Mouse (Mus musculus): ENCODE results near the gene Ndufa11.

The Ndufa11 gene

GRCm38 (mm10) chr17:56715914-56716654, 1.5 kb upstream of the Ndufa11 start:
- DNase-seq (ENCODE audit: extremely low read depth, low read depth, low spot score), result no peak

DNA sequence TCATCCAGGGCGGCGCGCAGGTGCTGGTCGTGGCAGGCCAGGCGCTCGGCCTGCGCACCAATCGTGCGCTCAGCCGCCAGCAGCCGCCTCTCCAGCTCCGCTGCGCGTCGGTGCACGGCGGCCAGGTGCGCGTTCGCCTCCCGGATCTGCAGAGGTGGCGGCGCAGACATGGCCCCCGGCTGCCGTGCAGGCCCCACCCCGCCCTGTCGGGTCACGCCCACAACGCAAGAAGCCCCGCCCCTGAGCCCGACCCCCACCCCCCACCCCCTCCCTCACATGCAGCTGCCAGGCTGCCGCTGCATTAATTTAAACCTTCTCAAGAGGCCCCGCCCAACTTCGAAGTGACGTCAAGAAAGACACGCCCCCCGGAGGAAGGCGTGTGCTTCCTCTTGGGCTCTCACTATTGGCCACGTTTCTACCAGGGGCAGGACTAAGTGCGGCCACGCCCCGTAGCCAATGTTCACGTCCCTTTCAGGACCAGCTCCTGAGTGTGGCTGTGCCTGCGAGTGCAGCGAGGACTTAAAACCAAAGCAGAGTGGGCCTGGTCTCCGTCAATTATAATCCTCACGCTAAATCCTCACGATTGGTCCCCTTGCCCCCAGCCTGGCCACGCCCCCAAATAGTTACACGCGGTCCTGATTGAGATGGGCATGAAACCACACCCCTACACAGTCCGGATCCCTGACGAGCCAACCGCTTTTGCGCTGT, 758 bp upstream of the Ndufa11 start:
- DNase-seq (ENCODE audit: extremely low read depth, low read depth, low spot score), result peak; percentile 81

DNA sequence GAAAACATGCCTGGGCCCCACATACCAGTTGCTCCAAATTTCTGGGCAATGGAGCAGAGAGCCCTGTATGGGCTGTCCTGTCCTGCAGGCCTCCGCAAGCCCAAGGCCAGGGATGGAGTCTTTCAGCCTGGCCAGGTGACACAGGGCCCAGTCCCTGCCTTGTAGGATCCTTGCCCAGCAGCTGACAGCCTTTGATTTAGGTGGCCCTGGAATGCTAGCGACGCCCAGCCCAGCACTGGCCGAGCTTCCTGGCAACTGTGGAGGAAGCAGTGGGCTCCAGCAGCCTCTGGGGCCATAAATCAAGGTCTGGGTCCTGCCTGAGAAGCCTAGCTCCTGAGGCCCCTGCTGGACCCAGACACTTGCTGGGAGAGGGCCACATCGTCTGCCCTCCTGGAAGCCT, 4.9 kb downstream of the Ndufa11 start:
- DNase-seq (ENCODE audit: extremely low read depth, low read depth, low spot score), result no peak

DNA sequence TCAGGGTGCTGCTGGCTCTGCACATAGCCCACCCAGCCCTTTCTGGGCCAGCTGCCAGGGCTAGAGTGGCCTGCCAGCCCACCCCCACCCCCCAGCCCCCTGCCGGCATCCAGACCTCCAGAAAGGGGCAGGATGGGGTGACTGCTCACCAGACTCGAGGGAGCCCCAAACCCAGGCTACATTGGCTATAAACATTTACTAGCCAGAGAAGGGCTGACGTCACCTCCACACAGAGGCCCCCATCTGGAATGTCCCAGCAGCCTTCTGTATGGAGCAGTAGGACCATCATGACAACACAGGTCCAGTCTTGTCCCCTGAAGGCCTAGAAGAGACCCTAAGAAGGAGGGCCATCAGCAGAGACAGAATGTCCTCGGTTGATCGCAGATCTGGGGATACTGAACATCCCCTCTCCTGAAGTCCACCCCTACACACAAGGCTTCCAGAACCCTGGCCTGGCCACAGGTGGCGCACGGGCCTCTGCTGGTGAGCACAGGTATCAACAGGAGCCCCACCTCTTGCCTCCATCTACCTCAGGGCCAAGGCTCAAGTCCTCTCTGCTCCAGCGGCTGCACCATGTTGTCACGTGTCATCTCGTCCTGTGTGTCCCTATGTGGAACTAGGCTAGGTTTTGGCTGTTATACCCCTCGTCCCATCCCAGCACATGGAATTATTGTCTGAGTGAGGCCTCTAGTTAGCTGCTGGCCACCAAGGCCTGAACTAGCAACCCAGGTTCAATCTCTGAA, 6.0 kb downstream of the Ndufa11 start:
- DNase-seq (ENCODE audit: extremely low read depth, low read depth, low spot score), result no peak

DNA sequence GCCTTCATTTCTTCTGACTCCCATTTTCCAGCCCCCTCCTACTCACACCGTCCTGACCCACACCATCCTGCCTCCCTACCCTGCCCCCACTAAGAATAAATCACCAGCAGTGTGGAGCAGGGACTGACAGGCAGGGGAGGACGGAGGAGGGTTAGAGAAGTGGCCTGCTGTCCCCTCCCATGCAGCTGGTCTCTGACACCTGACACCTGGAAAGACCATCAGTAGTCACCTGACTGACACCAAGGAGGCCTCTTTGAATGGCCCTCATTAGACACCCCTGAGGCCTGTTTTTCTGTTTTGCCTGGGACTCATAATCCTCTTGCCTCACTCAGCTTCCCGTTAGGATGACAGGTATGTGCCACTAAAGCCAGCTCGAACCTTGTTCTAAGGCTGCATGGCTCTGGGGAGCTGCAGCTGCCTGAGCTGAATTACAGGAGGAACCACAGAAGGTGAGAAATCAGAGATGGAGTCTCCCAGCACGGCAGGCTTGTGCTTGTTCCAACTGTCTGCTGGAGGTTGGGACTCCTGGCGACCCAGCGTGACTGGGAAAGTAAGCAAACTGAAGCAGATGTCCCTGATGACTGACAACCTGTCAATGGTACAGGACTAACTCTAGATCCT, 9.6 kb downstream of the Ndufa11 start:
- no peak for DNase-seq (ENCODE audit: extremely low read depth, low read depth, low spot score)

DNA sequence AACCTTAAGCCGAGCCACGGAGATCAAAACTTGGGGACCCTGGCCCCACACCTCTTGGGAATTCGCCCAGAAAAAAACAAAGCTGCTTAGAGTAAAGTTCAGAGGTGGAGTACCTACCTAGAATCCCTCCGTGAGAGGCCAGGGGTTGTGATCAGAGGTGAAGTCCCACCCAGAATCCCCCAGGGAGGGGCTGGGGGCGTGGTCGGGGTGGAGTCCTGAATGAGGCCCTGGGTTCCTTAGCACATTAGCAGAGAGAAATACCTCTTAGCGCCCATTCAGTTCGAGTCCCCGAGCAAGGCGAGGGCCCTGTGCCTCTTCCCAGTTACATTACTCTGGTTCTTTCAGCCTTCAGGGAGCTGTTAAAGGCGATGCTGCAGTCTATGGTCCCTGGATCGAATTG, 10.1 kb downstream of the Ndufa11 start:
- DNase-seq (ENCODE audit: extremely low read depth, low read depth, low spot score), result no peak

GRCm38 (mm10) chr17:56728117-56728516, 10.6 kb downstream of the Ndufa11 start:
- no peak for DNase-seq (ENCODE audit: extremely low read depth, low read depth, low spot score)

GRCm38 (mm10) chr17:56729151-56729550, 11.6 kb downstream of the Ndufa11 start:
- DNase-seq (ENCODE audit: extremely low read depth, low read depth, low spot score), result no peak

- no peak for DNase-seq (ENCODE audit: extremely low read depth, low read depth, low spot score)
These were observed 12.1 kb downstream of the Ndufa11 start for GRCm38 (mm10) chr17:56729656-56730055.

DNA sequence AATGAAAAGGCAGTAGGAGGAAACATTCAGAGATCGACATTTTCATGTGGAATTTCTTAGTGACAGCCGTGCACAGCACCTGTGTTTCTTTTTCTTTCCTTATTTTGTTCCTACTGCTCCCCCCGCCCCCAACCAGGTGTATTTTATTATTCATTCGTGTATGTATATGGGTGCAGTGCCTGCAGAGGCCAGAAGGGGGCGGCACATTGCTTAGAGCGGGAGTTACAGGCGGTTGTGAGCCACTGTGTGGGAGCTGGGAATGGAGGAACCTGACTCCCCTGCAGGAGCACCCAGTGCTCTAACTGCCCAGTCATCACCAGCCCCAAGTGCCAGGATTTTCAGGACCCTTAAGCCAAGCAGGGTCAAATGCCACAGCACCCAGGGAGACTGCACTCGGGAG, 19.0 kb downstream of the Ndufa11 start:
- no peak for DNase-seq (ENCODE audit: extremely low read depth, low read depth, low spot score)

GRCm38 (mm10) chr17:56738221-56738620, 20.7 kb downstream of the Ndufa11 start:
- no peak for DNase-seq (ENCODE audit: extremely low read depth, low read depth, low spot score)

- DNase-seq (ENCODE audit: extremely low read depth, low read depth, low spot score), result no peak
These were observed 22.7 kb downstream of the Ndufa11 start for GRCm38 (mm10) chr17:56740118-56740787.

- no peak for DNase-seq (ENCODE audit: extremely low read depth, low read depth, low spot score)
These were observed 23.2 kb downstream of the Ndufa11 start for GRCm38 (mm10) chr17:56740788-56741160.

GRCm38 (mm10) chr17:56744173-56744572, 26.6 kb downstream of the Ndufa11 start:
- no peak for DNase-seq (ENCODE audit: extremely low read depth, low read depth, low spot score)

DNA sequence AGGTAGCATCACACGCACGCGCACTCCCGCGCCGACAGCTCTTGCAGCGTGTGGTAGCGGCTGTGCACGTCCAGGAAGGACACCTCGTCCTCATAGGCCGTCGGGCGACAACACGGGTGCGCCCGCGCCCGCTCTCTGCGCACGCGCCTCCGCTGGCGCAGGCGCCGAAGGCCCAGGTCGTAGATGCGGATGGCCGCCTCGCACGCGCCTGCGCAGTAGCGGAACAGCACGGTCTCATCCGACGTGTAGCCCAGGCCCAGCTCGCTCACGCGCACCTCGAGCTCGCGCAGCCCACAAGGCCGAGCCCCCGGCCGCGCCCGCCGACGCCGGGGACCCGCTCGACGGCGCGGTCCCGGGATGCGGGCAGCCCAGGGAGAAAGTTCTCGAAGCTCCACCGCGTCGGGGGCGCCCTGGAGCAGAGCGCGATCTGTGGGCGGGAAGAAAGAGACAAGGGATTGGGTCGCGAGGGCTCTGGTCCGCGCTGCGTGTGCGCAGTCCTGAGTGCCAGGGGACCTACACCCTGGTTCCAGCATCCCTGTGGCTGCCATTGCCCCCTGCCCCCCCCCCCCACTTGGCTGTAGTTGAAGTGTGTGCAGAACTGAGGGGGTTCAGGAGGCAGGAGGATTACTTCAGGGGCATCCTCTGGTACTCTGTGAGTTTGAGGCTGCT, 34.0 kb downstream of the Ndufa11 start:
- DNase-seq (ENCODE audit: extremely low read depth, low read depth, low spot score), result no peak

GRCm38 (mm10) chr17:56753452-56753851, 35.9 kb downstream of the Ndufa11 start:
- no peak for DNase-seq (ENCODE audit: extremely low read depth, low read depth, low spot score)

GRCm38 (mm10) chr17:56754271-56755185, 37.0 kb downstream of the Ndufa11 start:
- DNase-seq (ENCODE audit: extremely low read depth, low read depth, low spot score), result no peak

DNA sequence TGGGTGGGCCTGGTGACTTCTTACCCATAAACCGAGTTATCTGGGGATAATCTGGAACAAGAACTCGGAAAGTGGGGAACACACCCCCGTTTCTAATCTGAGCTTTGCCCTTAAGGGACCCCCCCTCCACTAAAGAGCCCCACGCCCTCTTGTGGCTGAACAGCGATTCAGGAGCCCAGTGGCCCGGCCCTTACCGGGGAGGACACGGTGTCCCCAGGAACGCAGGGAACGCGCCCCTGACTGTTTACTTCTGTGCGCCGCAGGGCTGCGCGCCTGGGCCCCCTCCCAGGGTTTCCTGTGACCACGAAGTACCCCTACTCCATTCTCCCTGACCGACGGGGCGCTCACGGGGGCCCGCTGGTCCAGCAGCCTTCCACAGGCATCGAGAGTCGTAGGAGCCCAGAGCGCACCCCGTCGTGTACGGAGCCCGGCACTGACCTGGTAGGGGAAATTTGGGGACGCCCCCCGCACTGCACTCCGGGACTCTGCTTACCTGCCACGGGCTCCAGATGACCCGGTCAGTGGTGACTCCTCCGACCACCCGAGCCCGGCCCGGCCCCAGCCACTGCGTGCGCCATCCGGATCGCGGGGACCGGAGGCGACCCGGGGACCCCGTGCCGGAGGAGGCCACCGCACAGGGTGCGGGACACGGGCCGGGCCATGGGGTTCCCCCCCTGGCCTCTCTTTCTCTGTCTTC, 39.3 kb downstream of the Ndufa11 start:
- DNase-seq (ENCODE audit: extremely low read depth, low read depth, low spot score), result no peak
